Mouse (Mus musculus): Measurements from ENCODE around the gene B4galt4. TPM values are rescaled to one million over a fixed set of nuclear protein-coding genes. Genes with fewer than 3 reads are reported as not detected.

Gene B4galt4
- polyA plus RNA-seq, 1 experiment from 2014 or later = 33.4 TPM

GRCm38 (mm10) chr16:38730921-38731320 is 11.1 kb upstream of the B4galt4 start:
- Histone ChIP-seq H3K4me1 (no peaks in the 10 kb centered on the region), H3K27ac (no peak overlapping the region), H3K4me3 (no peak overlapping the region), H3K27me3 (no peaks in the 10 kb centered on the region), H3K9me3 (replicated peaks) (no peaks in the 10 kb centered on the region), H3K36me3 (no peaks in the 10 kb centered on the region), H3K4me2 (replicated peaks) (no peak overlapping the region), H3K9ac (no peak overlapping the region)
- whole genome bisulfite sequencing = 73% methylated on average over 8 of the region's 8 CpGs
- ATAC-seq (ENCODE audit: low FRiP score) = no peak

GRCm38 (mm10) chr16:38741204-38741903 is 710 bp upstream of the B4galt4 start:
- H3K9ac ChIP-seq = no peak overlapping the region
- no peak for ATAC-seq (ENCODE audit: low FRiP score)

GRCm38 (mm10) chr16:38742659-38743131 is 631 bp downstream of the B4galt4 start:
- under 1% methylated on average over 13 of the region's 13 CpGs for WGBS

More at GRCm38 (mm10) chr16:38741204-38741903, 710 bp upstream of the B4galt4 start:
- no peak overlapping the region for H3K27ac ChIP-seq
- 0 out of 2 replicates have a peak, but pooled peaks cover 4% of the 10 kb centered on the region for H3K27me3 ChIP-seq
- 86% methylated on average over 13 of the region's 13 CpGs for WGBS
- H3K9me3 ChIP-seq (replicated peaks) = no peaks in the 10 kb centered on the region
- H3K4me2 ChIP-seq (replicated peaks) = peak overlapping the region; percentile 89
- H3K36me3 ChIP-seq = no peaks in the 10 kb centered on the region
- H3K4me1 ChIP-seq = peaks cover 7% of the 10 kb centered on the region; the same call in 1 of the 2 replicates
- H3K4me3 ChIP-seq = peak overlapping the region; percentile 83

GRCm38 (mm10) chr16:38743941-38744673 is 2.0 kb downstream of the B4galt4 start:
- 88% methylated on average over 10 of the region's 10 CpGs for WGBS
- Histone ChIP-seq H3K9ac (no peak overlapping the region), H3K9me3 (replicated peaks) (no peaks in the 10 kb centered on the region), H3K36me3 (no peaks in the 10 kb centered on the region), H3K4me1 (peaks cover 7% of the 10 kb centered on the region; the same call in 1 of the 2 replicates), H3K27me3 (0 out of 2 replicates have a peak, but pooled peaks cover 4% of the 10 kb centered on the region), H3K27ac (no peak overlapping the region), H3K4me3 (no peak overlapping the region), H3K4me2 (replicated peaks) (no peak overlapping the region)
- no peak for ATAC-seq (ENCODE audit: low FRiP score)

More at GRCm38 (mm10) chr16:38742659-38743131, 631 bp downstream of the B4galt4 start:
- Histone ChIP-seq H3K4me1 (peaks cover 7% of the 10 kb centered on the region; the same call in 1 of the 2 replicates), H3K27ac (peak overlapping the region; percentile 82), H3K4me3 (peak overlapping the region; percentile 83), H3K4me2 (replicated peaks) (peak overlapping the region; percentile 89), H3K36me3 (no peaks in the 10 kb centered on the region), H3K27me3 (0 out of 2 replicates have a peak, but pooled peaks cover 4% of the 10 kb centered on the region), H3K9me3 (replicated peaks) (no peaks in the 10 kb centered on the region), H3K9ac (peak overlapping the region; percentile 86)
- ATAC-seq (ENCODE audit: low FRiP score) = peak; percentile 73

- no peak overlapping the region for H3K9ac ChIP-seq
- ATAC-seq (ENCODE audit: low FRiP score) = no peak
- H3K27me3 ChIP-seq = no peaks in the 10 kb centered on the region
- no peak overlapping the region for H3K4me3 ChIP-seq
- H3K4me1 ChIP-seq = peaks cover 5% of the 10 kb centered on the region; the same call in 1 of the 2 replicates
- no peak overlapping the region for H3K27ac ChIP-seq
- whole genome bisulfite sequencing = 76% methylated on average over 6 of the region's 6 CpGs
- H3K9me3 ChIP-seq (replicated peaks) = no peaks in the 10 kb centered on the region
- H3K36me3 ChIP-seq = no peaks in the 10 kb centered on the region
- H3K4me2 ChIP-seq (replicated peaks) = no peak overlapping the region
These were observed 8.7 kb downstream of the B4galt4 start for GRCm38 (mm10) chr16:38750803-38751202.

- ATAC-seq (ENCODE audit: low FRiP score) = no peak
- no peak overlapping the region for H3K4me2 ChIP-seq (replicated peaks)
- no peak overlapping the region for H3K9ac ChIP-seq
- H3K4me3 ChIP-seq = no peak overlapping the region
- H3K4me1 ChIP-seq = peaks cover 5% of the 10 kb centered on the region; the same call in 1 of the 2 replicates
- no peaks in the 10 kb centered on the region for H3K9me3 ChIP-seq (replicated peaks)
- H3K27me3 ChIP-seq = no peaks in the 10 kb centered on the region
- peaks cover 9% of the 10 kb centered on the region; the same call in 1 of the 2 replicates for H3K36me3 ChIP-seq
- WGBS = 57% methylated on average over 11 of the region's 11 CpGs
- H3K27ac ChIP-seq = no peak overlapping the region
These were observed 11.6 kb downstream of the B4galt4 start for GRCm38 (mm10) chr16:38753631-38754030.

- no peaks in the 10 kb centered on the region for H3K9me3 ChIP-seq (replicated peaks)
- H3K4me2 ChIP-seq (replicated peaks) = no peak overlapping the region
- H3K27me3 ChIP-seq = no peaks in the 10 kb centered on the region
- no peak overlapping the region for H3K4me3 ChIP-seq
- H3K36me3 ChIP-seq = peaks cover 15% of the 10 kb centered on the region
- H3K9ac ChIP-seq = no peak overlapping the region
- 74% methylated on average over 7 of the region's 7 CpGs for WGBS
- no peak overlapping the region for H3K27ac ChIP-seq
- peaks cover 5% of the 10 kb centered on the region; the same call in 1 of the 2 replicates for H3K4me1 ChIP-seq
- no peak for ATAC-seq (ENCODE audit: low FRiP score)
These were observed 13.6 kb downstream of the B4galt4 start for GRCm38 (mm10) chr16:38755452-38756176.

GRCm38 (mm10) chr16:38756177-38756503 is 14.1 kb downstream of the B4galt4 start:
- no peak overlapping the region for H3K27ac ChIP-seq

GRCm38 (mm10) chr16:38756572-38756971 is 14.5 kb downstream of the B4galt4 start:
- WGBS = 82% methylated on average over 4 of the region's 4 CpGs

More at GRCm38 (mm10) chr16:38756177-38756503, 14.1 kb downstream of the B4galt4 start:
- no peak for ATAC-seq (ENCODE audit: low FRiP score)
- H3K9ac ChIP-seq = no peak overlapping the region
- no peak overlapping the region for H3K4me2 ChIP-seq (replicated peaks)
- H3K9me3 ChIP-seq (replicated peaks) = no peaks in the 10 kb centered on the region
- no peaks in the 10 kb centered on the region for H3K27me3 ChIP-seq
- peaks cover 19% of the 10 kb centered on the region for H3K36me3 ChIP-seq
- no peak overlapping the region for H3K4me3 ChIP-seq
- 68% methylated on average over 5 of the region's 5 CpGs for WGBS
- H3K4me1 ChIP-seq = peaks cover 5% of the 10 kb centered on the region; the same call in 1 of the 2 replicates

GRCm38 (mm10) chr16:38757626-38758025 is 15.6 kb downstream of the B4galt4 start:
- H3K4me1 ChIP-seq = peaks cover 5% of the 10 kb centered on the region; the same call in 1 of the 2 replicates
- ATAC-seq (ENCODE audit: low FRiP score) = no peak
- WGBS = 95% methylated on average over 19 of the region's 19 CpGs
- H3K27ac ChIP-seq = no peak overlapping the region
- H3K27me3 ChIP-seq = no peaks in the 10 kb centered on the region
- peaks cover 19% of the 10 kb centered on the region for H3K36me3 ChIP-seq
- H3K9ac ChIP-seq = no peak overlapping the region
- no peak overlapping the region for H3K4me3 ChIP-seq
- no peak overlapping the region for H3K4me2 ChIP-seq (replicated peaks)
- no peaks in the 10 kb centered on the region for H3K9me3 ChIP-seq (replicated peaks)

More at GRCm38 (mm10) chr16:38756572-38756971, 14.5 kb downstream of the B4galt4 start:
- no peak for ATAC-seq (ENCODE audit: low FRiP score)
- Histone ChIP-seq H3K9ac (no peak overlapping the region), H3K27ac (peak overlapping the region; percentile 48; the same call in 1 of the 2 replicates), H3K4me3 (no peak overlapping the region), H3K4me2 (replicated peaks) (no peak overlapping the region), H3K27me3 (no peaks in the 10 kb centered on the region), H3K4me1 (peaks cover 5% of the 10 kb centered on the region; the same call in 1 of the 2 replicates), H3K36me3 (peaks cover 19% of the 10 kb centered on the region), H3K9me3 (replicated peaks) (no peaks in the 10 kb centered on the region)

- no peak overlapping the region for H3K9ac ChIP-seq
- 82% methylated on average over 12 of the region's 12 CpGs for WGBS
- H3K27ac ChIP-seq = no peak overlapping the region
- H3K4me2 ChIP-seq (replicated peaks) = no peak overlapping the region
- peaks cover under 1% of the 10 kb centered on the region; the same call in 1 of the 2 replicates for H3K4me1 ChIP-seq
- no peaks in the 10 kb centered on the region for H3K9me3 ChIP-seq (replicated peaks)
- peaks cover 25% of the 10 kb centered on the region for H3K36me3 ChIP-seq
- ATAC-seq (ENCODE audit: low FRiP score) = no peak
- H3K27me3 ChIP-seq = no peaks in the 10 kb centered on the region
- H3K4me3 ChIP-seq = no peak overlapping the region
These were observed 16.2 kb downstream of the B4galt4 start for GRCm38 (mm10) chr16:38758104-38758861.

Measured in hindbrain, embryonic 12.5 days (tissue).